Mouse (Mus musculus): ENCODE measurements around the gene Lax1. TPM values are rescaled to one million over a fixed set of nuclear protein-coding genes. Genes with fewer than 3 reads are reported as not detected.
"Not testable (repeated sequence)": the region's sequence is repeated elsewhere in the genome, so short reads cannot be mapped to it uniquely, and the experiment has no call there.

Lax1 gene
- polyA plus RNA-seq, 1 experiment from 2014 or later: 1.1 TPM

DNA sequence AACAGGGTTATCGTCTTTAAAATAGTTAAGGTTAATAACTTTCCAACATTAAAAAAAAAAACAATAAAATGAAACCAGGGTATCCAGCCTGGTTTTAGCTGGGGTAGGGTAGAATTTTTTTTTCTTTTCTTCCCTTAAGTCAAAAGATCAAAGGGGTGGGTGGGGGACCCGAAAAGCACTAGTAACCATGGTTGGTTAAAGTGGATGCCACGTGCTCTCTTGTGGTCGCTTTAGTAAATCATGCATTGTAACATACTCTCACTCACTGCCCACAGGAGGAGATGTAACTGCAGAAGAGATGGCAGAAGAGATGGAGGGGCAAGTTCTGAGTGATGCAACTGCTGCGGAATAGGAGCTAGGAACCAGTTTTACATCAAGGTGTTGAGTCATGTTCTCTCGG is 21.5 kb upstream of the Lax1 start:
- Histone ChIP-seq H3K36me3 (peaks cover 22% of the 10 kb centered on the region), H3K4me1 (peaks cover 43% of the 10 kb centered on the region), H3K4me2 (replicated peaks) (no peak overlapping the region), H3K4me3 (no peak overlapping the region), H3K9ac (no peak overlapping the region), H3K27me3 (no peaks in the 10 kb centered on the region), H3K9me3 (no peaks in the 10 kb centered on the region), H3K27ac (no peak overlapping the region)
- no peak for ATAC-seq (ENCODE audit: low FRiP score, low read depth)
- WGBS: 34% methylated on average over 6 of the region's 6 CpGs

DNA sequence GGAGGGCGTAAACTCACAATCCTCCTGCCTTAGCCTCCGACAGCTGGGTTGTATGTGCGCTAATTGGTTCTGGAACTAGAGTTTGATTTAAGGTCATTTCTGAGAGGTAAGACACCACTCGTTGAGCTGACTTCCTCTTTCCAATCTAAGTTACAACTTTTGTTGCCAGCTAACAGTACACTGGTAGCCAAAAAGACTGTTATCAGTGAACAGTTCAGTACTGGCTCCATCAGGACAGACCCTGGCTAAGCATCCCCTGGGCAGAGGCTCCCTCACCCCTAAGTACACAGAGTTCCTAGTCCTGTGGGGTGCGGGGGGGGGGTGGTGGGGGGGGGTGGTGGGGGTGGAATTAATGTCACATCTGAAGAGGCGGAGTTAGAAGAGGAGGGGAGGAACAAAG is 21.0 kb upstream of the Lax1 start:
- Histone ChIP-seq H3K4me3 (no peak overlapping the region), H3K9ac (no peak overlapping the region), H3K4me1 (peaks cover 43% of the 10 kb centered on the region), H3K27ac (no peak overlapping the region), H3K27me3 (no peaks in the 10 kb centered on the region), H3K9me3 (no peaks in the 10 kb centered on the region), H3K4me2 (replicated peaks) (no peak overlapping the region), H3K36me3 (peaks cover 25% of the 10 kb centered on the region)
- ATAC-seq (ENCODE audit: low FRiP score, low read depth): no peak
- 59% methylated on average over 5 of the region's 6 CpGs for WGBS

DNA sequence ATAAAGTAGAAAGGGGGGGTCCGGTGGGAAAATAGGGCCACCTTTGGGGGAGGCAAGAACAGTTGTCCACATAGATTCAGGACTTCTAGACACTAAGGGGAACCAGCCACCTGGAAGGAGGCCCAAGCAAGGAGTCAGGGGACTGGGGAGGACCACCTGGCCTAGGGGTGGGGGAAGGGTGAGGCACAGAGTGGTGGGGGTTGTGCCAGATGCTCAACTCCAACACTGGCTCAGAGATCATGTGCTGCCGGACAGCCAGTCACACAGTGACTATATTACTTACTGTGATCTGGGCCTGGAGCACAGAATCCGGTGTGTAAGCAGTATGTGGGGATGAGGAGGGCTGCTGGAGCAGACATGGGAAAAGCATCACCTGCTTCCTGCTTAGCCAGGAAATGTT is 19.4 kb upstream of the Lax1 start:
- Histone ChIP-seq H3K4me2 (replicated peaks) (no peak overlapping the region), H3K36me3 (peaks cover 16% of the 10 kb centered on the region), H3K27me3 (no peaks in the 10 kb centered on the region), H3K9ac (no peak overlapping the region), H3K4me3 (no peak overlapping the region), H3K27ac (no peak overlapping the region), H3K9me3 (no peaks in the 10 kb centered on the region), H3K4me1 (peaks cover 43% of the 10 kb centered on the region)
- WGBS: 43% methylated on average over 3 of the region's 3 CpGs
- 0 out of 2 replicates have a peak, but pooled peaks have one; percentile 58 for ATAC-seq (ENCODE audit: low FRiP score, low read depth)

DNA sequence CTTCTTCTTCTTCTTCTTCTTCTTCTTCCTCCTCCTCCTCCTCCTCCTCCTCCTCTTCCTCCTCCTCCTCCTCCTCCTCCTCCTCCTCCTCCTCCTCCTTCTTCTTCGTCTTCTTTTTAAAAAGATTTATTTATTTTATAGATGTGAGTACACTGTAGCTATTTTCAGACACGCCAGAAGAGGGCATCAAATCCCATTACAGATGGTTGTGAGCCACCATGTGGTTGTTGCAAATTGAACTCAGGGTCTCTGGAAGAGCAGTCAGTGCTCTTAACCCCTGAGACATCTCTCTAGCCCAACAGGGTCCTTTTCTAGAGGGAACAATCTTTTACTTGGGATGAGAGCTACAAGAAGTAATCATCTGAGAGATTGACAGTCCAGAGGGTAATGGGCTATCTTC is 11.9 kb upstream of the Lax1 start:
- not testable (repeated sequence) for H3K27me3 ChIP-seq; H3K4me2 ChIP-seq (replicated peaks); H3K36me3 ChIP-seq; H3K9ac ChIP-seq; H3K4me1 ChIP-seq; H3K4me3 ChIP-seq; H3K27ac ChIP-seq; ATAC-seq (ENCODE audit: low FRiP score, low read depth); H3K9me3 ChIP-seq
- 5% methylated on average over 1 of the region's 2 CpGs for WGBS

DNA sequence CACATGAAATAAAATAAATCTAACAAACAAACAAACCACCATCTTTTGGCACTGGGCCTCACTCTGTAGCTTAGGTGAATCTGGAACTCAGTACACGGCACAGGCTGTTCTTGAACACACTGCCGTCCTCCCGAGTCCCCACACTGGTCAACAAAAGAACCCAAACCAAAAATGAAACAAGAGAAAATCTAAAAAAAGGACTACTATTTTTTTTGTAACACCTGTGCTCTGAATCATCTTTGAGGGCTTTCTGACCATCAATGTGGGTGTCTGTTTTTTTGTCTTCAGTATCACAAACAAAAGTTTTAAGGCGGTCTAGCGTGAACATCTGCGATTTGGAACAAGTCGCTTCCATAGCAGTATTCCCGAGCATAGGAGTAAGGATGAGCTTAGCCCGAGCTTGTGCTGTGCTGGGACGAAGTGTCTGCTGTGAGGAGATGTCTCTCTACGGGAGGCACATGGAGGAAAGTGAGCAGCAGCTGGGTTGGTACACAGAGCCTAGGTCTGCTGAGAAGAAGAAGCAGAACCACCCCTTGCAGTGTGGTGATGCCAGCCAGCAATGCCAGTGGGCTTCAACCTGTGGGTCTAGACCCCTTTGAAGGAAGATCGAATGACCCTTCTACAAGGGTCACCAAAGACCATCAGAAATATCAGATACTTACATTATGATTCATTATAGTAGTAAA is 8.2 kb upstream of the Lax1 start:
- ATAC-seq (ENCODE audit: low FRiP score, low read depth): no peak
- no peaks in the 10 kb centered on the region for H3K27me3 ChIP-seq
- H3K4me2 ChIP-seq (replicated peaks): no peak overlapping the region
- H3K9me3 ChIP-seq: no peaks in the 10 kb centered on the region
- no peak overlapping the region for H3K9ac ChIP-seq
- no peak overlapping the region for H3K4me3 ChIP-seq
- no peaks in the 10 kb centered on the region for H3K36me3 ChIP-seq
- 91% methylated on average over 12 of the region's 12 CpGs for WGBS
- H3K27ac ChIP-seq: no peak overlapping the region
- peaks cover 36% of the 10 kb centered on the region for H3K4me1 ChIP-seq

DNA sequence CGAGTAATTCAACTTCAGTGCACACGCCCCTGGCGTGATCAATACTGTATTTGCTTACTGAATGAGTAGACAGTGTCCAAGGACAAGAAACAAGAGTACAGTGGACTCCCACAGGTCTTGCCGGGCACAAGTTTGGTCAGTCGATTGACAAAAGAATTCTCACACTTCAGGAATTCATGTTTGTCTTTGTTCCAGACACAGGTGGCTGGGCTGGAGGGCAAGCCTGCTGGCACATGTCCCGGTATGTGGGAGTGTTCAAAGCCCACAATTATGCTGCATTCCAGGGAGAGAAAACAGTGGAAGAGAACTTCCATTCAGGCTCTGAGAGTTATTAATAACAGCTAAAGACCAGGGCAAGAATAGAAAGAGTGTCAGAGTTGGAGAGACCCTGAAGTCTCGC is 6.0 kb upstream of the Lax1 start:
- peaks cover 36% of the 10 kb centered on the region for H3K4me1 ChIP-seq
- H3K36me3 ChIP-seq: no peaks in the 10 kb centered on the region
- no peak overlapping the region for H3K9ac ChIP-seq
- no peaks in the 10 kb centered on the region for H3K9me3 ChIP-seq
- peak overlapping the region; percentile 74 for H3K27ac ChIP-seq
- ATAC-seq (ENCODE audit: low FRiP score, low read depth): peak; percentile 57
- H3K4me2 ChIP-seq (replicated peaks): 0 out of 2 replicates have a peak overlapping the region, but pooled peaks have one; percentile 5
- 32% methylated on average over 7 of the region's 7 CpGs for WGBS
- no peaks in the 10 kb centered on the region for H3K27me3 ChIP-seq
- H3K4me3 ChIP-seq: no peak overlapping the region

DNA sequence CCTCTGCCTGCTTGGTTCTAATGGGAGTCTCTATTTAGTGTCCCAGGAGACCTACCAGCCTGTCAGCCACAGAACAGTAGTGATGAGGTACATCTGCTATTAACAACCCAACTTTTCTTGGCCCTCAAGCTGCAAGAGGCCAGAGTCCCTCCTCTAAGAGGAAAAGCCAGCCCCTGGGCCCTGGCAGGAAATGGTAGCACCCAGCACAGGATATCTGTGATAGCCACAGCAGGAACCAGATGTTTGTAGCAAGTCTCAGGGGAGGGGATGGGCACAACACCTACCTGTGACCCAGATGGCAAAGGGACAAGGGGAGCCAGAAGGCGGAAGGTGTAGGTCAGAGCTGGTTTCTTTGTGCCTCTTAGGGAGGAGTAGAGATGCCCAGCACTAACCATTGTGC is 5.0 kb upstream of the Lax1 start:
- no peaks in the 10 kb centered on the region for H3K36me3 ChIP-seq
- WGBS: 83% methylated on average over 1 of the region's 1 CpGs
- peak overlapping the region; percentile 73 for H3K27ac ChIP-seq
- H3K9ac ChIP-seq: no peak overlapping the region
- ATAC-seq (ENCODE audit: low FRiP score, low read depth): no peak
- peaks cover 39% of the 10 kb centered on the region for H3K4me1 ChIP-seq
- no peaks in the 10 kb centered on the region for H3K27me3 ChIP-seq
- no peaks in the 10 kb centered on the region for H3K9me3 ChIP-seq
- H3K4me2 ChIP-seq (replicated peaks): no peak overlapping the region
- no peak overlapping the region for H3K4me3 ChIP-seq

DNA sequence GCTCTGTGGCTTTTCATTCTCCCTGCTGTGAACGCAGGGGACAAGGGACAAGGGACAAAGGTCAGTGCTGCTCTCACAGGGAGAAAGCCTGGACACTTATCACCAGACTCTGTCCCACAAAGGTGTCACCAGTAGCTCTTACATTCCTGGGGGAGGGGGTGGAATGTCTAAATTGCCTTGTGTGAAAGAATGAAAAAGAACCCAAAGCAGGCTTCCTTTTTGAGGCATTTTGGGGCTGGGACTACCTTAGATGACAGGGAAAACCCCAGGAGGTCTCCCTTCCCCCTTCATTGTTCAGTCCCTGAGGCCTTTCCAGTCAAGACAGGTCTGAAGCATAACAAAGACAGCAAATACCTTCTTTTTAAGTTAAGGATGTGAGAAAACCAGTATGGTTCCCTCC is 4.4 kb upstream of the Lax1 start:
- no peaks in the 10 kb centered on the region for H3K36me3 ChIP-seq
- no peak overlapping the region for H3K4me2 ChIP-seq (replicated peaks)
- no peak; the same call in 1 of the 2 replicates for ATAC-seq (ENCODE audit: low FRiP score, low read depth)
- H3K27ac ChIP-seq: peak overlapping the region; percentile 73
- no peaks in the 10 kb centered on the region for H3K9me3 ChIP-seq
- WGBS: 4% methylated on average over 1 of the region's 1 CpGs
- H3K9ac ChIP-seq: no peak overlapping the region
- H3K4me1 ChIP-seq: peaks cover 43% of the 10 kb centered on the region
- no peaks in the 10 kb centered on the region for H3K27me3 ChIP-seq
- no peak overlapping the region for H3K4me3 ChIP-seq

DNA sequence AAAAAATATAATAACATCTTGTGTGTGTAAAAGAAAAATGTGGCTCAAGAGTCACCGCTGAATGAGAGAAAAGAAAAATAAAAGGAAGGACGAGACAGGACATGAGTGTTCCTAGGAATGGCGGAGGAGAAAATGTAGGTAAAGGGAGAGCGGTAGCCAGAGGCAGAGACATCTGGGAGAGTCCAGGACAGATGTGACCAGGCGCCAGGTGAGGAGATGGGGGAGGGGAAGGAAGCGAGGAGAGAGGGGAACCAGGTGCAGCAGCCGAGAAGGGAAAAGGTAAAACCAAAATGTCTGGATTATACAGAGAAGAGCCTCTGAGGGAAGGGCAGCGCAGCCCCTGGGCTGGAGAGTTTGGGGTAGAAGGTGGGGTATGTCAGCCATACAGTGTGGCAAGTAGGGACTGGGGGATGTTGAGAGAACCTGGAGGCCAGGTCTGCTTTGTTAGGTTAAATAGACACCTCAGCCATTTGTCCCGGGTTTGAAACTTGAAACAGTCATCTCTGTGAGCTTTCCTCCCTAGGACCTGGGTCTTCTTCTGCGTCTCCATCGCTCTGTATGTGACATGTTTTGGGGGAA is 3.7 kb upstream of the Lax1 start:
- Histone ChIP-seq H3K4me2 (replicated peaks) (no peak overlapping the region), H3K9ac (no peak overlapping the region), H3K4me1 (peaks cover 43% of the 10 kb centered on the region), H3K9me3 (no peaks in the 10 kb centered on the region), H3K36me3 (no peaks in the 10 kb centered on the region), H3K27ac (peak overlapping the region; percentile 66; the same call in 1 of the 2 replicates), H3K27me3 (no peaks in the 10 kb centered on the region), H3K4me3 (no peak overlapping the region)
- 59% methylated on average over 11 of the region's 11 CpGs for WGBS
- no peak for ATAC-seq (ENCODE audit: low FRiP score, low read depth)

DNA sequence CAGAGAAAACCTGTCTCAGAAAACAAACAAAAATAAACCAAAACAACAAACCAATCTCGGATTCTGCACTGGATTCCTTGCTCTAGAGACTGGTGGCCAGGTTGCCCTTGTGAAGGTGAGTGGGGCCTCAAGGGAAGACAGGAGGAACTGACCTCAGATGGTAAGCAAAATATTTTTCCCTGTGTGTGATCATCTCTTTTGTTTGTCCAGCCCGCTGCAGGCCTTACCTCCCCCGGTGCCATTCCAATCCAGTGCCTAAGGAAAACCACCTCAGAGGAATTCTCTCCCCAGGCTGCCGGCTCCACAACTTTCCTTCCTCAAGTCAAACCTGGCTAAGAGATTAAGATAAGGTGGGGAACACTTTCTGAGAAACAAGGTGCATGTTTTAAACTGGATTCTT is 2.3 kb upstream of the Lax1 start:
- Histone ChIP-seq H3K36me3 (no peaks in the 10 kb centered on the region), H3K9ac (no peak overlapping the region), H3K27ac (no peak overlapping the region), H3K4me3 (no peak overlapping the region), H3K4me2 (replicated peaks) (no peak overlapping the region), H3K4me1 (peaks cover 43% of the 10 kb centered on the region), H3K9me3 (no peaks in the 10 kb centered on the region), H3K27me3 (no peaks in the 10 kb centered on the region)
- no peak for ATAC-seq (ENCODE audit: low FRiP score, low read depth)
- 63% methylated on average over 4 of the region's 4 CpGs for WGBS

DNA sequence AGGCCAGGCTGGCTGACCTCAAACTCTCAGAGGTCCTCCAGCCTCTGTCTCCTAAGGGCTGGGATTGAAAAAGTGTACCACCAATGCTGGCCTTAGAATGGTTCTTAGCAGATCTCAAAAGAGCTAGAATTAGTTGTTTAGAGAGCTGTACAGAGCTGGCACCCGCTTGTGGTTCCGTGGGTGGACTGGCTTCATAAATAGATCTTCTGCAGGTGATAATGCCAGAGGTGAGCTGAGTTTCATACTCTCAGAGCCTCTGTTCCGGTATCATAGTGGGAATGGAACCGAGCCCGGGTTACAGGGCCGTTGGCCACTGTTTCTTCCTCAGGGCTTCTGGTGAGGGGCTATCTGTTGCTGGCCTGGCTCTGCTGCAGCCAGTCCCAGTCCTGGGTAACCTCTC is 1.1 kb upstream of the Lax1 start:
- H3K9me3 ChIP-seq: no peaks in the 10 kb centered on the region
- no peak overlapping the region for H3K4me3 ChIP-seq
- H3K4me2 ChIP-seq (replicated peaks): no peak overlapping the region
- no peak overlapping the region for H3K27ac ChIP-seq
- WGBS: 90% methylated on average over 6 of the region's 6 CpGs
- H3K36me3 ChIP-seq: no peaks in the 10 kb centered on the region
- no peaks in the 10 kb centered on the region for H3K27me3 ChIP-seq
- no peak overlapping the region for H3K9ac ChIP-seq
- ATAC-seq (ENCODE audit: low FRiP score, low read depth): no peak
- H3K4me1 ChIP-seq: peaks cover 32% of the 10 kb centered on the region

DNA sequence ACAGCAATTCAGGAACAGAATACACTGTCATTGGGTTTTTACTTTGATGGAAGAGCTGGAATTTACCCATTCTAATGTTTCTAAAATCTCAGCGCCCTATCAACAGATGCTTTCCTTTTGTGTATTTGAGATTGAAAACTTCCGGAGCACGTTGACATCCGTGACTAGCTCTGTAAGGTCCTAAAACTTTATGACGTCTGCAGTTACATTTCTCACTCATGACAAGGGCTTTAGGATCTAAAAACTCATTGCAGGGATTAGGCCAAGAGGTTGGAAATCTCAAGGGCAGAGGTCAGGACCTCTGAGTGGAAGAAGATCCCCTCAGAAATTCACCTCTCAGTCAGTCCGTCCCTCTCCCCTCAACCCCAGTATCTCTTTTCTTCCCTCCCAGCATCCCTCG is 1.6 kb downstream of the Lax1 start:
- H3K9me3 ChIP-seq: no peaks in the 10 kb centered on the region

More for the DNA sequence above, 1.6 kb downstream of the Lax1 start:
- ATAC-seq (ENCODE audit: low FRiP score, low read depth): no peak
- Histone ChIP-seq H3K4me2 (replicated peaks) (no peak overlapping the region), H3K4me3 (no peak overlapping the region), H3K27ac (no peak overlapping the region), H3K36me3 (no peaks in the 10 kb centered on the region), H3K27me3 (no peaks in the 10 kb centered on the region), H3K9ac (no peak overlapping the region), H3K4me1 (peaks cover 7% of the 10 kb centered on the region)
- 47% methylated on average over 7 of the region's 7 CpGs for WGBS

Data from limb, embryonic 13.5 days (tissue).